Mouse (Mus musculus): ENCODE measurements around the gene Plaur. TPM values are rescaled to one million over a fixed set of nuclear protein-coding genes. Genes with fewer than 3 reads are reported as not detected.
"Not testable (repeated sequence)": the region's sequence is repeated elsewhere in the genome, so short reads cannot be mapped to it uniquely, and the experiment has no call there.

Plaur gene
- polyA plus RNA-seq, 1 experiment = 3.0 TPM

DNA sequence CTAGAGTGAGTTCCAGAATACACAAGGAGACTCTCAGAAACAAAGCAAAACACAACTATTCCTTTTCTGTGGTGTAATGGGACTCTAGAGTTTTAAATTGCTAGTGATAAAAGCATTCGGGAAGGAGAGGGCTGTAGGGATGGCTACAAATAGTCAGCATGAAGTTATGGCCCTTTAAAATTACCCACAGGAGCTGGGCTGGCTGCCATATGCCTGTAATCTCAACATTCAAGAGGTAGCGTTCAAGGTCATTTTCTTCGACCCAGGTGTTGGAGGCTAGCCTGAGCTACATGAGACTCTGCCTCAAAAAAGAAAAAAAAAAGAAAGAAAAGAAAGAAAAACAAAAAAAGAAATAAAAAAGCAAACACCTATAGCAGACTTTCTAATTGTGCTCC lies 43.8 kb downstream of the Plaur start:
- Histone ChIP-seq H3K27ac (replicated peaks; ENCODE audit: low read depth, low read length) (peak overlapping the region; percentile 5; the same call in 1 of the 2 replicates), H3K4me1 (ENCODE audit: control insufficient read depth, insufficient read depth, insufficient read length, low read length) (peaks cover 5% of the 10 kb centered on the region; the same call in 1 of the 2 replicates), H3K4me3 (ENCODE audit: insufficient read depth, low read depth, low read length) (peak overlapping the region; percentile 27; the same call in 1 of the 2 replicates)

DNA sequence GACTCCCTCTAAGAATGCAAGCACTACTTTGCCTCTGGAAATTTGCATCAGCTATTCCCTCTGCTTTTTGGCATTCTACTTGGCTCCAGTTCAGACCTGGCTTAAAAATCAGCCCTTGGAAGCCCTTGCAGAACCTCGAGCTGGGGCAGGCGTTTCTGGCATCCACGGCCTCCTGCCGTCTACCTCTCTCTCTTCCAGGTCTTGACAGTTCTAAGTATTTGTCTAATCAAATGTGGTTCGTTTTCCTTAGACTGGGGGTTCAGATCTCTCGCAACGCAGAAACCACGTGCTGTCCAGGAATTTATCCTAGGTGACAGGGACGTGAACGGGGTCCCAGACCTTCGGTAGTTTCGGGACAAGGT lies 44.2 kb downstream of the Plaur start:
- H3K4me1 ChIP-seq (ENCODE audit: control insufficient read depth, insufficient read depth, insufficient read length, low read length) = peaks cover 5% of the 10 kb centered on the region; the same call in 1 of the 2 replicates
- H3K4me3 ChIP-seq (ENCODE audit: insufficient read depth, low read depth, low read length) = peak overlapping the region; percentile 98
- 0 out of 2 replicates have a peak overlapping the region, but pooled peaks have one; percentile 89 for H3K27ac ChIP-seq (replicated peaks; ENCODE audit: low read depth, low read length)

DNA sequence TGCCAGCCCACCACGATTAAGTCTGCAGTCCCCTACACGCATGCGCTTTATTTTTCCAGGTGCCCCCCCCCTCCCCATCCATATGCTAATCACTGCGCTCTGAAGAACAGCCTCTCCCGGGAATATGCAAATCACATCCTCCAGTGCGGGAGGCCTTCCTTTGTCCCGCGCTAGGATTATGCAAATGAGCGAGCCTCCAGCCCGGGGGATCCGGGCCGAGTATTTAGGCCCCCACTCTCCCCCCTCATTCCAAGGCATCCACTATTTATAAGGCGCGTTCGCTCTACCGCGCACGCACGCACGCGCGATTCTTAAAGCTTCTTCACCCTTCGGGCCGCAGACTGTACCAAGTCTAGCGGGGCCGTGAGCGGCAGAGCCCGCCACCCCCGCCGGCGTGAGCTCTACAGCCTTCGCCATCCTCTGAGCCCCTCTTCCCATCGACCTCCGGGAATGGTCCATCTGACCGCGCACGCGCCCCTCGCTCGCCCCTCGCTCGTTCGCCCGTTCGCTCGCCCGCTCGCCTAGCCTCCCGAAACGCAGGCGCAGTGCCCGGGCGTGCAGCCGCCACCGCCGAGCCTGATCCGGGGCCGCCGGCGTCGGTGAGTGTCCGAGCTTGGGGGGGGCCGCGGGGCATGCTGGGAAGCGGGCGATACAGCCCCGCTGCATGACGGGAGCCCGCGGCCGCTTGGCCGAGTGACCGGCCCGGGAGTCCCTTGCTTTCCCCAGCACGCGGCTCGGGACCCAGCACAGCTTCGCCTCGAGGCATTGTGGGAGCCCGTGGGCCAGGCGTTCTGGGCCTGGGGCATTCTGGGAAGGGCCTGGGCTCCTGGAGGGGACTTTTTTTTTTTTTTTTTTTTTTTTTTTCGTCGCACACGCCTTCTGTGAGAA lies 44.8 kb downstream of the Plaur start, which contains the start of gene Zfp428:
TSS of gene Zfp428 (plus strand) at position 169 of the 888 bp plus-strand sequence.
- Histone ChIP-seq H3K4me1 (ENCODE audit: control insufficient read depth, insufficient read depth, insufficient read length, low read length) (peaks cover 5% of the 10 kb centered on the region; the same call in 1 of the 2 replicates), H3K4me3 (ENCODE audit: insufficient read depth, low read depth, low read length) (peak within 1 kb of the TSS; percentile 98), H3K27ac (replicated peaks; ENCODE audit: low read depth, low read length) (peak within 1 kb of the TSS; percentile 89)

DNA sequence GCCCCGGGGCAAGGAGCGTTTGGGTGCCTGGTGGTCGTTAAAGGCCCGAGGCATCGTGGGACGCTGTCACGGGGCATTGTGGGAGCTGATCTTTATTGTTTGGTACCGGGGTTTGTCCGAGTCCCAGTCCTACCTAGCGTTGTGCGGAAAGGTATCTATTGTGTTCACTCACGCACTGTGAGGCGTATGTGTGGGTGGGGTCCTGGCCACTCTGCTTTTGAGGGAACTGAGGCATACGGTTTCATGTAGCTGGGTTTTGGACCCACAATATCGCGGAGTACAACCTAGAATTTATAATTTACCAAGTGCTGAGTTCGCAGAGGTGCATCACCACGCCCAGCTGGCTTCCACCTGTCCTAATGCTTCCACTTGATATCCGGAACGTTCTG lies 45.4 kb downstream of the Plaur start:
- H3K4me3 ChIP-seq (ENCODE audit: insufficient read depth, low read depth, low read length) = peak overlapping the region; percentile 98
- peak overlapping the region; percentile 41 for H3K27ac ChIP-seq (replicated peaks; ENCODE audit: low read depth, low read length)
- peaks cover 5% of the 10 kb centered on the region; the same call in 1 of the 2 replicates for H3K4me1 ChIP-seq (ENCODE audit: control insufficient read depth, insufficient read depth, insufficient read length, low read length)

- H3K27ac ChIP-seq (replicated peaks; ENCODE audit: low read depth, low read length) = no peak within 1 kb of the TSS
- H3K4me3 ChIP-seq (ENCODE audit: insufficient read depth, low read depth, low read length) = no peak within 1 kb of the TSS
- no peaks in the 10 kb centered on the region for H3K4me1 ChIP-seq (ENCODE audit: control insufficient read depth, insufficient read depth, insufficient read length, low read length)
Measured at GRCm38 (mm10) chr7:24512355-24512754, 50.1 kb downstream of the Plaur start, which contains the start of gene AC161166.1. Gene AC161166.1 (minus strand): TSS chr7:24512455.

GRCm38 (mm10) chr7:24516319-24516718 lies 54.0 kb downstream of the Plaur start:
- H3K27ac ChIP-seq (replicated peaks; ENCODE audit: low read depth, low read length); H3K4me1 ChIP-seq (ENCODE audit: control insufficient read depth, insufficient read depth, insufficient read length, low read length); H3K4me3 ChIP-seq (ENCODE audit: insufficient read depth, low read depth, low read length): not testable (repeated sequence)

DNA sequence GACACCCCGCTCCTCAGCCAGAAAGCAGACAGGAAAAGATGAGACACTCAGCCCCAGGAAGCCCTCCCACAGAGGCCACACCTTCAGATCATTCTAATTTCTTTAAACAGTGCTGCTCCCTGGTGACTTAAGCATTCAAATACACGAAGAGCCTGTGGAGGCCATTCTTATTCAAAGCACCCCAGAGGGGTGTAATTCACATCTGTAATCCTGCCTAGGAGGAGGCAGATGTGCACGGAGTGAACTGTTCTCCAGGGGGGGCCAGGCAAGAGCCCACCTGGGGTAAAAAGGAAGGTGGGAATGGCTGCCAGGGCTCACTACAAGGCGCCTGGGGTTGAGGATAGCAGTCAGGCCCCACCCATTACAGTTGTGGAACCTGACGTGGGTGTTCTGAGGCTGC lies 54.8 kb downstream of the Plaur start:
- Histone ChIP-seq H3K4me1 (ENCODE audit: control insufficient read depth, insufficient read depth, insufficient read length, low read length) (no peaks in the 10 kb centered on the region), H3K4me3 (ENCODE audit: insufficient read depth, low read depth, low read length) (no peak overlapping the region), H3K27ac (replicated peaks; ENCODE audit: low read depth, low read length) (no peak overlapping the region)

DNA sequence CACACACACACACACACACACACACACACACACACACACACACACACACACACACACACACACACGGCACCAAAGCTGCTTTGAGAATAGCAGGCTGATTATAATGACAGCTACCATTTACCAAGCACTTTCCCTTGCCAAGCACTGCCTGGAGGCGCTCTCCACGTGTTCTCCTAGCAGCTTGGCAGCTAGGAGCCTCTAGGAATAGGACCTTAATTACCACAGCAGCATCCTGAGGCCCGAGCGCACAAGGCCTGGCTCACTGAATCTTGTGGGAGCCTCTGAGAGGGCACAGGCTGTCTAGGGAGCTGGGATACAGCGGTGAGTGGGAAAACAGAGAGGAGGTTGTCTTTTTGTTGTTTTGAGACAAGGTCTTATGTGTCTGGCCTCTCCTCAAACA lies 55.4 kb downstream of the Plaur start:
- H3K4me3 ChIP-seq (ENCODE audit: insufficient read depth, low read depth, low read length) = no peak overlapping the region

DNA sequence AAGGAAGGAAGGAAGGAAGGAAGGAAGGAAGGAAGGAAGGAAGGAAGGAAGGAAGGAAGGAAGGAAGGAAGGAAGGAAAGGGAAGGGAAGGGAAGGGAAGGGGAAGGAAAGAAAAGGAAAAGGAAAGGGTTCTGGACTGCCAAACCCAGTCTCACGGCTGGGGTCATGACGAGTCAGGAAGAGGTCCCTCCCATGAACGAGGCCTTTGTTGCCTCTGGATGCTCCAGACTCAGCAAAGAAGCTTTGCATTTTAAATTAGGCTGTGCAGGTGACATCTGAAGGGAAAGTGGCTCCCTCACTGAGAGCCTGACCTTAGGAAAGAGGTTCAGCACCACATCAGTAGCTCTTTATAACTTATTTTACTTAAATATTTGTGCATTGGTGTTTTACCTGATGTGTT lies 56.8 kb downstream of the Plaur start:
- Histone ChIP-seq H3K27ac (replicated peaks; ENCODE audit: low read depth, low read length) (no peak overlapping the region), H3K4me1 (ENCODE audit: control insufficient read depth, insufficient read depth, insufficient read length, low read length) (no peaks in the 10 kb centered on the region), H3K4me3 (ENCODE audit: insufficient read depth, low read depth, low read length) (no peak overlapping the region)

More for the DNA sequence above, 55.4 kb downstream of the Plaur start:
- Histone ChIP-seq H3K27ac (replicated peaks; ENCODE audit: low read depth, low read length) (no peak overlapping the region), H3K4me1 (ENCODE audit: control insufficient read depth, insufficient read depth, insufficient read length, low read length) (no peaks in the 10 kb centered on the region)

DNA sequence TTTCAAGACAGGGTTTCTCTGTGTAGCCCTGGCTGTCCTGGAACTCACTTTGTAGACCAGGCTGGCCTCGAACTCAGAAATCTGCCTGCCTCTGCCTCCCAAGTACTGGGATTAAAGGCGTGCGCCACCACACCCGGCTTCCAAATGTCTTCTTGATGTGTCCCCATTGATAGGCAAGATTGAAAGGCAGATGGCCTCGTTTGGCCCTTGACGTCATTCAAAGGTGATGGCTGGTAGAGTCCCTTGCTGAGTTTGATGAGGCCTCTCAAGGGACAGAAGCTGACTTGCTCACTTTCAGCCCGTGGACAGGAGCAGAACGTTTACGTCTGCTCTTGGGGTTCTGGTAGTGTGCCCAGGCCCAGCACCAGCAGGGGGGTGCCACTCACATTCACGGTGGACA lies 57.8 kb downstream of the Plaur start:
- not testable (repeated sequence) for H3K4me3 ChIP-seq (ENCODE audit: insufficient read depth, low read depth, low read length); H3K4me1 ChIP-seq (ENCODE audit: control insufficient read depth, insufficient read depth, insufficient read length, low read length); H3K27ac ChIP-seq (replicated peaks; ENCODE audit: low read depth, low read length)

DNA sequence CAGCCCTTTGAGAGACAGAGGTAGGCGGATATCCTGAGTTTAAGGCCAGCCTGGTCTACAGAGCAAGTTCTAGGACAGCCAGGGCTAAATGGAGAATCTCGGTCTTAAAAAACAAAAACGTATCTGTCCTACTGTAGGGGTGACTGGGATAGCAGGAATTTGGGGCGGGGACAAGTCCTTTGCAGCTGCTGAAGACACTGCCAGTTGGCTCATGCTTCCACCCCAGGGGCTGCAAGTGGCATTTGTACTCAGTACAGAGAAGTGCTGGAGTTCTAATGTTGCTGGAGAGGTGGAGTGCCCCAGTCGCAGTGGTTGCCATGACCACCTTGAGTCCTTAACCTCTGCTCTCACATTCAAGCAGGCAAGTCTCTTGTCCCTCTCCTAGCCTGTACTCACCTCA lies 60.5 kb downstream of the Plaur start:
- Histone ChIP-seq H3K4me3 (ENCODE audit: insufficient read depth, low read depth, low read length) (no peak overlapping the region), H3K4me1 (ENCODE audit: control insufficient read depth, insufficient read depth, insufficient read length, low read length) (no peaks in the 10 kb centered on the region; the same call in 1 of the 2 replicates), H3K27ac (replicated peaks; ENCODE audit: low read depth, low read length) (no peak overlapping the region)

DNA sequence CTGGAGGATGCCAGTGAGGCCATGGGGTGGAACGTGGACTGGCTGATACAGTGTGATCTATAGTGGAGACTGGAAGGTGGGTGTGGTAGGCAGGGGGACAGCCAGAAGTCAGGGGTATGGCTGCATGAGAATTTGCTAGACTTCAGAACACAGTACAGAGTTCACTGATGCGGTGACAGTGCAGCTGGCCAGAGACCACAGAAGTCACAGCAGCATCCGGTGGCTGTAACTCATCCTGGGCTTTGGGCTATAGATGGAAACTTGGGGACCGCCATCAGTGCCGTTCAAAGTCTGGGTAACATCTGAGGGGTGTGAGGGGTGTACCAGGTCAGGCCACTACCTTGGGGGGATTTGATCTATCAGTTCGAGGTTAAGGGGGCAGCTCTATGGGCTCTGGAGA lies 61.4 kb downstream of the Plaur start:
- H3K4me3 ChIP-seq (ENCODE audit: insufficient read depth, low read depth, low read length) = no peak overlapping the region
- H3K4me1 ChIP-seq (ENCODE audit: control insufficient read depth, insufficient read depth, insufficient read length, low read length) = no peaks in the 10 kb centered on the region; the same call in 1 of the 2 replicates
- no peak overlapping the region for H3K27ac ChIP-seq (replicated peaks; ENCODE audit: low read depth, low read length)

GRCm38 (mm10) chr7:24524978-24525377 lies 62.7 kb downstream of the Plaur start:
- H3K4me1 ChIP-seq (ENCODE audit: control insufficient read depth, insufficient read depth, insufficient read length, low read length) = peaks cover 5% of the 10 kb centered on the region; the same call in 1 of the 2 replicates
- no peak overlapping the region for H3K4me3 ChIP-seq (ENCODE audit: insufficient read depth, low read depth, low read length)
- no peak overlapping the region for H3K27ac ChIP-seq (replicated peaks; ENCODE audit: low read depth, low read length)
